Mouse (Mus musculus) MEL (cell line): Measurements from ENCODE around the gene Cacng1.

Experiments
- CHD1 ChIP-seq: IDR thresholded peaks from 2 replicates; pipeline ENCODE4 v1.6.1; 2012; ENCODE audit warnings: low read depth, mild to moderate bottlenecking, inconsistent platforms, low read length, improper control_type of control experiment
- CTCF ChIP-seq, 3 experiments: IDR thresholded peaks in 2 of 3; conservative IDR thresholded peaks in 1 of 3; 2 replicates each; pipeline ENCODE4 v1.5.1; 2011 to 2012; ENCODE audit warnings: low read length in 3 of 3, low read depth in 2 of 3, mild to moderate bottlenecking in 2 of 3, improper control_type of control experiment in 1 of 3, inconsistent platforms in 1 of 3, mixed read lengths in 1 of 3, moderate library complexity in 1 of 3; ENCODE audit not compliant: control insufficient read depth in 1 of 3, insufficient read depth in 1 of 3, poor library complexity in 1 of 3, severe bottlenecking in 1 of 3
- EP300 ChIP-seq, 2 experiments: IDR thresholded peaks; 2 replicates each; pipeline ENCODE4 v1.6.1; 2011; ENCODE audit warnings: improper control_type of control experiment in 2 of 2, low read length in 2 of 2, low read depth in 1 of 2, mild to moderate bottlenecking in 1 of 2
- GATA1 ChIP-seq: IDR thresholded peaks from 2 replicates; pipeline ENCODE4 v1.6.1; 2011; ENCODE audit warnings: low read depth, low read length, improper control_type of control experiment
- RCOR1 ChIP-seq: IDR thresholded peaks from 2 replicates; pipeline ENCODE4 v1.6.1; 2012; ENCODE audit warnings: low read depth, mild to moderate bottlenecking, inconsistent platforms, low read length, improper control_type of control experiment

GRCm38 (mm10) chr11:107749114-107749513, 32.8 kb upstream of the Cacng1 start:
- TF ChIP-seq RCOR1 = no peak
- no peak for TF ChIP-seq CHD1
- TF ChIP-seq EP300 (IDR thresholded peaks at IDR 0.05; ENCODE audit: low read depth in 1 of 2, low read length in 2 of 2) = no peak
- TF ChIP-seq GATA1 = no peak
- no peak for TF ChIP-seq CTCF (IDR thresholded peaks at IDR 0.05 in 2 of 3, conservative IDR thresholded peaks at IDR 0.05 in 1 of 3; ENCODE audit: control insufficient read depth in 1 of 3, insufficient read depth in 1 of 3, low read depth in 2 of 3, low read length in 3 of 3, poor library complexity in 1 of 3, severe bottlenecking in 1 of 3)
